Mouse (Mus musculus) cerebellum, postnatal 14 days (tissue): ENCODE data around the gene Atp1a1.

Experiments
- DNase-seq, 2 experiments: peaks; one replicate each; pipeline ENCODE4 v3.0.0; 2021; ENCODE audit warnings: mixed read lengths in 2 of 2

The Atp1a1 gene

DNA sequence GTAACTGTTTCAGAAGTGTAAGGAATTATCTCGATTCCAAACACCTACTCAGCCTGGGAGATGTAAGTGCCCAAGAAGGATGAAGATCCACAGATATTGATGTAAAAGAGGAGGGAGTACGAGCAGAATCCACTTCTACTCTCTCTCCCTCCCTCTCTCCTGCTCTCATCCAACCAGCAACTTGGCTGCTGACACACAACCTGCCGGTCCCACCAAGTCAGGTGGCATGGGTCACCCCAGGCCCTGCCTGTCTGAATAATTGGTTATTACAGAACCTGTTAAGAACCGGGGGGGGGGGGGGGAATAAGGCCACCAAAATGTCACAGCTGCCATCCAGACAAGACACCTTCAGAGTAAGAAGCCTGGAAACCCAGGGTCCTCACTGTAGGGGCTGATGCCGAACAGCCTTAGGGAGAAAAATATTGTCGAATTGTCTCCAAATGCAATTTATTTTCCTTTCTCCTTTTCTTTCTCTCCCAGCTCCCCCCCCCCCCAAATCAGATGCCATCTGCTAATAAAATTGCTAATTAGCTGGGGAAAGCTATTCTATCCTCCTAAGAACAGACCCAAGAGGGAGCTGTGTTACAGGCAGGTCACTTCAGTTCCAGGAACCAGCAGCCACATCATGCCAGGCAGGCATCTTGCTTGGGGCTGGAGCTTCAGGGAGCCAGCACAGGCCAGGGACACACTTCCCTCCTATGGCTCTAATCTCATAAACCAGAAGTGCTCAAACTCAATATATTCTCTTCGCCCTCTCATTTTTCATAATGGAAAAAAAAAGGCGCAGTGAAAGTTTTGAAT lies 6.7 kb upstream of the Atp1a1 start:
- no peak for DNase-seq

GRCm38 (mm10) chr3:101609302-101609701 lies 4.8 kb upstream of the Atp1a1 start:
- DNase-seq = no peak

DNA sequence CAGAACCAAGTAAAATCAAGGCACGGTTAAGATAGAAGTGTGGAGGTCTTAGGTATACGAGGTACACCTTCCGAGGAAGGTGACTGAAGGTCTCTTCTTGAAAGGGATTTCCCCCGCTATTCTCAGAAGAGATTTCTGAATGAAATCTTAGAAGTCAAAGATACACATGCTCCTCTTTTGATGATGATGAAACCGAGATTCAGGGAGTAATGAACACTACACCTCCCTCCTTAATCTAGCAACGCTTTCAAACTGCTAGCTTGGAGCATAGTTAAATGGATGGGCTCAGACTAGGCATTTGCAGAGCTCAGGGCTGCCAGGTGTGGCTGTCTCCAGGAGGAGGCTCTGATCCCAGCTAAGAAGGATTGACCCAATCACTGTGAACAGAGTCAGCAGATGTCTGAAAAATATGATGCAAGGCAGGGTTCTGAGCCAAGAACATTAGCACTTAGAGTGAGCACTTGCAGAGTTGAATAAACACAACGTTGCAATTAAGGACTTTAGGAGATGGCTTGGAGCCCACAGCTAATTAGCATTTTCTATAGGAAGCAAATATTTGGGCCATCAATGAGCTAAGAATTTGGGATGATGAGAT lies 2.5 kb upstream of the Atp1a1 start:
- no peak for DNase-seq

- DNase-seq = no peak
These were observed 1.2 kb upstream of the Atp1a1 start for GRCm38 (mm10) chr3:101605721-101606120.

DNA sequence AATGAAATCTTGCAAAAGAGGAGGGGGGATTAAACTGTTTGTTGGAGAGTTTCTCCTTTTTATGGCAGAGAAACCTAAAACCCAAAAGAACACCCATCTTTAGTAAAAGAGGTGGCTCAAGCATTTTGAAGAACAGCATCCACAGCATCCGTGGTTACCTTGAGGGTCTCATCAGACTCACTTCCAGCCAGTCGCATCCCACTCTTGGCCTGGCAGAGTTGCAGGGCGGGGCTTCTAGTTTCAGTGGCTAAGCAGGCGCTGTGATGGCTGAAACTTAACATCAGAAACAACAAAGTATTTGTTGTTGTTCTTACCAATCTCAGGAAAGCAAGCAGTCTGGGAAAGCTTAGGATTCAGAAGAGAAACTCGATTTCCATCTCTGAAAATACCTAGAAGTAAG lies 807 bp upstream of the Atp1a1 start:
- DNase-seq = no peak

DNA sequence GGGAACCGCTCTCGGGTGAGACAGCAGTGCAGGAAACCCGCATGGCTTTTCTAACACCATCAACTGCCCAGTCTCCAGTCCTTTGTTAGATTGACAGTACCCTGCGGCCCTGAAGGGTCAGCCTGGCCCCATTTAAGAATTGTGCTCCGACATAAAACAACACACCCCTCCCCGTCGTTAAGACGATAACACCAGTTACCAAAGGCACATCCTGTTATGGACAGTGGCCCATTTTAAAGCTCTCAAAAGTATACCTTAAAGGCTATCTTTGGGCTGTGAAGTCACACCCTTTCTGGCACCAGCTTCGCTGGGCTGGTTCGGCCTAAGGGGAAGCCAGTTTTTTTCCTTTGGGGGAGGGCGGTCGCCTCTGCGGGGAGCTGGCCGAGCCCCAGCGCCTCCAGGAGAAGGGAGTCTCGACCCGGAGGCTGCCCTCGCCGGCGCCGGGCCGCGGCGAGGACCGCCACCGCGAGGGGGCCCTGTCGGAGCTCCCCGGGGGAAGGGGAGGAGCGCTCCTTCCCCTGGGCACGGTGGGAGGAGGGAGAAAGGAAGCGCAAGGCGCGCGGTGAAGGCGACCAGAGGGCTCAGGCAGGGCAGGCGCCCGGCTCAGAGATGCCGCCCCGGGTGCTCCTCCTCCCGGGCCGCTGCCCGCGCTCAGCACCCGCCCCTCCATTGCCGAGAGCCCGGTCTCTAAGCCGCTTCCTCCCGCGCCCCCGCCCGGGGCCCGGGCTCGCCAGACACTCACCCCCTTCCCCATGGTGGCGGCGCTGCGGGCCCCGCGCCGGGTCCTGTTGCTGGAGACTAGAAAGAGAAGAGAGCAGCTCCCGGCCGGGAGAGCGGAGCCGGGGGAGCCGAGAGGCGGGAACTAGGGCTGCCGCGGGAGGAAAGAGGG lies 579 bp downstream of the Atp1a1 start:
- DNase-seq = peak; percentile 88 to 91

GRCm38 (mm10) chr3:101603194-101603593 lies 1.3 kb downstream of the Atp1a1 start:
- peak in 1 of 2 experiments; percentile 42 for DNase-seq

DNA sequence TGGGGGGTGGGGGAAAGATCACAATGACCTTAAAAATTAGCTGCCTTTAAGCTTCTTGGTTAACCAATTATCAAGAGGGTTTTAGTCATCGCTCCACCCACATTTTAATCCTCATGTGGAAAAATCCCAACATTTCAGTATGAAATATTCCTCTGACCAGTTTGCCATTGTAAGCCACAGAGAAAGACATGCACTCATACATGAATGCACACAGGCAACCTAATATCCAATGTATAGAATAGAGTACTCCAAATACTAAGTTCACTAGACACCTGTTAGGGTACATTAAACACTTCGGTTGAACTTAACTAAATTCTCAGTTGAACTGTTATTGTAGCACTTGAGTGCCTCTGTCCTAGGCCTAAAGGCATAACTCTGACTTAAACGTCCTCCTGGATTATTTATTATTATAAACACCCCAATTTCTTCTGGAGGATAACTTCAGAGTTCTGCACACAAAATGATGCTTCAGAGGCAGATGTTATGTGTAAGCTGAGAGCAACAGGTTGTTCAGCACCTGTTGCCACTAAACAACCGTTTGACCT lies 1.9 kb downstream of the Atp1a1 start:
- DNase-seq = no peak

- DNase-seq = no peak
These were observed 2.8 kb downstream of the Atp1a1 start for GRCm38 (mm10) chr3:101601687-101602086.

- DNase-seq = no peak
These were observed 3.4 kb downstream of the Atp1a1 start for GRCm38 (mm10) chr3:101601003-101601525.

DNA sequence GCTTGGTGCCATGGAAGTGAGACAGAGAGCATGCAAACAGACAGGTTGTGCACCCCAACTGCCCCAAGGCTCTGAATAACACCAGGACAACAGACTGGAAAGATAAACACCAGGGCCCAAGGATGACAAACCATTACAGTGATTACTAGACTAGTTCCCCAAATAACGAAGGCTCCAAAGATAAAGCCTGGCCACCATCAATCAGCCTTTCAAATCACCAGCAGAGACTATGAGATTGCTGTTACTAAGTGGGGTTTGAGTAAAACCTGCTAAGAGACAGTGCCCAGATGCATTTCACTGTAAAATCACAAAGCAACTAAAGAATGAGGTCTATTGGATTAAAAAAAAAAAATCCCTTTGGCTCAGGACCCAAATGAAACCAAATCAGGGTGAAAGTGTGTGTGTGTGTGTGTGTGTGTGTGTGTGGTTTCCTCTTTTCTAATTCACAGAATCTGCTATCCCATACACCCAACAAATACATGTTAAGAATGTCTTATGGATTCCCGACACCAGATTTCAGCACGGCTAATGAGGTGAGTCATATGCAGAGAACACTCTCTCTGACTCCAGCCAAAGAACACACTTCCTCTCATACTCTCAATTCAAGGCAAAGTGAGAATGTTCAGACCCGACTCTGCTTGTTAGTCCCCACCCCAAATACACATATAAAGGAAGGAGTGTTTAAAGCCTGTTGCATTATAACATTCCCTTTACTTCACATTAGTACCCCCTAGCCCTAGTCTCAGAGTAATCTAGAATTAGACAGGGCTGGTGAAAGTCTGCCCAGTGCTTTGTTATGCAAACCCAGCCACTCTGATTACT lies 4.4 kb downstream of the Atp1a1 start:
- DNase-seq = no peak

DNA sequence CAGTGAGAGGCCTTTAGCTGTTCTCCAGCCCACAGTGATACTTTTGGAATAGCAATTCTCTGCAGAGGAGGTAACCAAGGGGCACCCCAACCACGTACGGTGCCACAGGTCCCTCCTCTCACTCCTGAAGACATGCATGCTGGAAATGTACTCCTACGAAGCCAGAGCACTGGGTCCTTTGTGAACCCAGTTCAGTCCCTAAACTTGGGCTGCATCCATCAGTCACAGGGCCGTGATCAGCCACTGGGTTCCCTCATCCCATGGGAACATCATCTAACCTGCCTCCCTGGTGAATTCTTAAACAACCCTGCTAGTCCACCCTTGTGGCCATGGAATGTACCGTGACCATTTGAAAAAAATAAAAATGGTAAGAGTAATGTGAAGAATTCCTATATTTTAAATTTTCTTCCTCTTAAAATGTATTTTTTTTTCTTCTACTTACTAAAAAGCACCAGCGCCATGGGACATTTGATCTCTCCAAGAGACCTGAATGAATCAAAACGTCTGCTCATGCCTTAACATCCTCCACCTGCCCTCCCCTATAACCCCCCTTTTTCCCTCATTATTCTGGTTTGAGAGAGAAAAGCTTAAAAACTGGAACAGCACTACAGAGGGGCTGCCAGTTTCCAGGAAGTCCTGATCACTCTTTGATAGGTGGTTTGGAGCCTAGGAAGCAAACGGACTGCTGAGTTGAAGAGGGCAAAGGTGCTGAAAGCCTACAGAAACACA lies 5.1 kb downstream of the Atp1a1 start:
- peak in 1 of 2 experiments; percentile 12 for DNase-seq

- DNase-seq = peak in 1 of 2 experiments; percentile 10
These were observed 6.1 kb downstream of the Atp1a1 start for GRCm38 (mm10) chr3:101598231-101598905.

DNA sequence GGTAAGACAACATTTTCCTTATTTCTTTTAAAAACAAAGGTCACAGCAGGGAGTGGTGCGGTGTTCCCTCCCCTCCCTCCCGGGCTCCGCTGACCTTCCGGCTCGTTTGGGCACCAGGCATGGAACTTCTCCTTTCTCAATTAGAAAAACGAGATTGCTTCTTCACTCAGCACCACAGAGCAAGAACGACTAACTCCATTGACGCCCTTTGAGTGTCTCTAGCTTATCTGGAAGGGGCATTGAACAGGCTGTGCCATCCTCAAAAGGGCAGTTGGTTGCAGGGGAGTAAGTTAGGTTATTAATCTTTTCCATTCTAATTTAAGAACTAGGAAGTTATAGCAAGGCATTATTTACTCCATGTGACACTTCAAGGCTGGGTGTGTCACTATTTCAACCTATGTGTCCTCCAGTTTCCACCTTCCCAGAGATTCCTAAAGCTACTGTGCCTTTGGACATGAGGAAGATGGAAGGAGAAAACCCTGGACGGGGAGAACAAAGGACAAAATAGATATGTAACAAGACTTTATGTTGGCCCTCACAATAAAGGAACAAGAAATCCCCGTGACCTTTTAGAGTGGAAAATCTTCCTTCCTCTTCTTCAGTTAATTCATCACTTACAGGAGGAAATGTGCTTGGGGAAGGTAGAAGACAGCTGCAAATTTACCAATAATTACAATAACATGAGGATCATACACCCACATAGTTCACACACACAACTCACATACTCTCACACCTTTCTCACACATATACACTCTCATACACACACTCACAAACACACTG lies 7.0 kb downstream of the Atp1a1 start:
- peak in 1 of 2 experiments; percentile 26 for DNase-seq

DNA sequence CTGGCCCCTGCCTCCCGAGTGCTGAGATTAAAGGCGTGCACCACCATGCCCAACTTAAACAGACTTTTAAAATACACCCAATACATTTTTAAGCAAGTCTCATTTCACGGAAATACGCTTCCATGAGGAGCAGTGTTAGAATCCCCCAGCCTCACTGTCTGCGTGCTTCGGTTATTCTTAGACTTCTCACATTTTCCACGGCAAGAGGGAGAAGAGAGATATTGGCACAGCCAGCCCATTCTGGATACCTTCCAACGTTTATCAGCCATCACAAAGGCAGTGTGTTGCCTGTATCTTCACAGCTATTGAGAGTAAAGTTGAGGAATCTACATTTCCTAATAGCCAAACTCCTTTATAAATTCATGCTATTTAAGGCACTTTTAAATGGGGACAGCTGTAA lies 7.8 kb downstream of the Atp1a1 start:
- peak; percentile 76 to 79 for DNase-seq

DNA sequence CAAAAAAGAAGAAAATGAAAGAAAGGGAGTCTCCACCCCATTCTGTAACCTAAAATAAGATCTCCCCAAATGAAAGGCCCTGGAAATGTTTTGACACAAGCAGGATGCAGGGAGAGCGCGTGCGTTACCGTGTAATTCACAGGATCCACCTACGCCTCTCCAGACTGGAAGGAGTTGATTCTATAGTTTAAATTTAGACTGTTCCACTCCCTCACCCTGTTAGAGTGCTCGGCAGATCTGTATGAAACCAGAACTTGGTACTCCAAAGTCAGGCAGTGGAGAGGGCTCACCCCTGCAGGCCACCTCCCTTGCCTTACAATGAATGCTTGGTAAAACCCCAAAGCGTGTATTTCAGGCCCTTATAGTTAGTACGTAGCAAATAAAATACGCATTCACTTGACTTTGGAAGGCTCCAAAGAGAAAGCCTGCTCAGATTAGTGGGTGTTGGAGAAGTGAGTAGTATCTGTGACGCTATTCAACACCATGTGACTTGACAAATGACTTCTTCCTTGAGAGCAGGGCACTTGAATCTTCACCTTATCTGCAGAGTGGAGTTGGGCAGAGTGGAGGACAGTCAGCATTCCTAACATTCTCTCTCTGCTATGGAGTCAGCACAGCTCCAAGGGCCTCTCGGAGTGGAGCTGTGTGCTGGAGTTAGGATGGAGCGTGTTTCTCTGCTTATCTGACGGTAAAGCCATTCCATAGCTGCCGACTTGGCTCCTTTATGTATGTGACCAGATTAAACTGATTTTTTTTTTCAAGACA lies 8.4 kb downstream of the Atp1a1 start:
- peak in 1 of 2 experiments; percentile 7 for DNase-seq

DNA sequence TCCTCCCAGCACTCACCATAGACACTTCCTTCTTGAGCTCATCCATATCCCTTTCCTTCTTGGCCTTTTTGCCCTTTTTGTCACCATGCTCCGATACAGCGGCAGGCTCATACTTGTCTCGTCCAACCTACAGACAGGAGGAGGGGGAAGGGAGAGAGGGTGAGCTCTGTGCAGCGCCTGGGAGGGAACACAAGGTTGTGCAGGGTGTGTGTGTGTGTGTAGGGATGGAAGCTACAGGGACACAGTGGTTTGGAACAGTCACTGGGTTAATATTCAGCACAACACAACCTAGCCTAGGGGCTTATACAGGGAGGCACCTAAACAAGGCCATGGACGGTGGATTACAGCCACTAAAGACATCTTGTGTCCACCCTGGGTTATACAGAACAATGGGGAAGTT lies 9.5 kb downstream of the Atp1a1 start:
- DNase-seq = no peak

DNA sequence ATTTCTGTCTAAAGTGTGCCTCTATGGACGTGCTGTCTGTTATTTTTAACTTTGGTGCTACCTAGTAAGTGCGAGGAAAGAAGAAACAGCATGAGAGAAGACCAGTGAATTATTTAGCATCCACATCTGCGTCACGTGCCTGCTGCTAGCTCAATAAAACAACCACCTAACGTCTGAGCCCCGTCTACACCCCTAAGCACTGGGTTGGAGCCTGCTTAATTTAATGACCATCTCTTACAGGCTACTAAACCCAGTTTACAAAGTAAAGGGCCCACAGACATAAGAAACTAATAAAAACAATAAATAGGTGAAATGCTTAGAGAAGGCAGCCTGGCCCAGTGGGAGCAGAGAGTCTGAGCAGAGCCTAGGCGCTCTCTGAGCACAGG lies 11.2 kb downstream of the Atp1a1 start:
- DNase-seq = no peak
